Mouse (Mus musculus): ENCODE results near the gene Mcpt8.
"Not testable (repeated sequence)": the region's sequence is repeated elsewhere in the genome, so short reads cannot be mapped to it uniquely, and the experiment has no call there.

The Mcpt8 gene

DNA sequence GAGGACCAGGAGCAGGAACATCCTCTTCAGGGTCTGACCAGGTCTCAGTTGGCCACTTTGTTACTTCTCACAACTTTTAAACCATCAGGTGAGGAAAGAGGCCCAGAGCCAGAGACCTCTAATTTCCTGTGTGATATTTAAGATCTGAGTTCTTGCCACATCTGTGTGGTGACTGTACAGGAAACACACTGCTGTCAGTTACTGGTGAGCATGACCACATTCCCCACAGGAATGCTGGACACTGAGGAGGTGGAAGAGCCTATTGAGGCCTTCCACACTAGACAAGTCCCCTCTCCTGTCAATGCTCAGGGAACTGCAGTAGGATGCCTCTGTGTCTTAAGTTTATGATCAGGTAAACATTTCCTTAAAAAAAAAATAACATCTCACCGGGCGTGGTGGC lies at the start of gene Mcpt8:
Gene Mcpt8 (minus strand): TSS at position 107 of the 400 bp plus-strand sequence.
- no peak for DNase-seq (ENCODE audit: low spot score)

DNA sequence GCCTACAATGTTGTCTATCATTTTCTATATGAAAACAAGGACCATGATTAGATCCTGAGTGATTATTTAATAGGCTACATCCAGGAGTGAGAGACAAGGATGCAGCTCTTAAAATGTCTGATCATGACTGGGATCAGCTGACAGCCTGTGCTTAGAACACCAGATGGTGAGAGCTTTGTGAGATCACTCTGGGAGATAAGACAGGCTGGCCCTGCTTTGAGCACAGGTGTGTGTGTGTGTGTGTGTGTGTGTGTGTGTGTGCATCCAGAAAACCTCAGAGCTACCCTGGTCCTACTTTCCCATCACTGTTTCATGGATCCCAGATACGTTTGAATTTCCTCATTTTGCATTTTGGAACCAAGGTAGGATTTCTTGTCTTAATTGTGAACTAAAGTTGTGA lies 48.6 kb upstream of the Mcpt8 start:
- not testable (repeated sequence) for DNase-seq (ENCODE audit: low spot score)

- DNase-seq (ENCODE audit: low spot score) = not testable (repeated sequence)
Observed at GRCm38 (mm10) chr14:56132508-56132907, 47.4 kb upstream of the Mcpt8 start, which contains the start of gene Gzmd. Gzmd (minus strand) TSS chr14:56132608.

DNA sequence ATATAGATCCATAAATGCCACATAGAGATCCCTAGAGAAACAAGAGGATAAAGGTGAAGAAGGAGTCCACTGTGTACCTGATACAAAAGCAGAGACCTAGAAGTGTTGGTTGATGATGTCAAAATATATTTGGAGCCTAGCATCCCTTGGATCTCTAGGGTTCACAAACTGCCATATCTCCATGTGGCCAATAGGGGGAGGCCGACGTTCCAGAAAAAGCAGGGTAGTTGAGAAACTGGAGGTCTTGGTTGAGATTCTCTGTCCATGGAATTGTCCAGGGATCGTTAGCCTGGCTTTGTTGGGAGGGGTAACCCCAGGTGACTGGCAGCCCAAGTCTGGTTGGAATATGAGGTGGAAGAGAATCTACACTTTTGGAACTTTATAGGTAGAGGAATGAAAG lies 43.3 kb upstream of the Mcpt8 start:
- DNase-seq (ENCODE audit: low spot score) = no peak

DNA sequence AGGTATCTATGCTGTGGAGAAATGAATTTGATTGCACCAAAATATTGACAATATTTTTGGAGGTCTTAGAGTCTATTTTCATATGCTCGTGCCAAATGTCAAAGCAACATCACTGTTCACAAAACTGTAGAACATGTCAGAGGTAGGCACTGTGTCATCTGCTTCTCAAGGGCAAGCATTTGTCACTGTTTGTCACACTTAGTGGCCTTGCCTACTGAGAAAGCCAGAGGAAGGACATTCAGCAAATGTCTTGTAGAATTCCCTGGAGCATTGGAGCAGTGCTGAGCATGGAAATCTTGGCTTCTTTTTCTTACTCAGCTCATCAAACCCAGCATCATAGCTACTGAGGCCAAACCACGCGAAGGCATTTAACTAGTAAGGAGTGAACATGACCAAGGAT lies 38.4 kb upstream of the Mcpt8 start:
- DNase-seq (ENCODE audit: low spot score) = no peak

- DNase-seq (ENCODE audit: low spot score) = no peak
Observed at GRCm38 (mm10) chr14:56120525-56120924, 35.5 kb upstream of the Mcpt8 start, which contains the start of gene Gzme. Gzme (minus strand) TSS chr14:56120625.

DNA sequence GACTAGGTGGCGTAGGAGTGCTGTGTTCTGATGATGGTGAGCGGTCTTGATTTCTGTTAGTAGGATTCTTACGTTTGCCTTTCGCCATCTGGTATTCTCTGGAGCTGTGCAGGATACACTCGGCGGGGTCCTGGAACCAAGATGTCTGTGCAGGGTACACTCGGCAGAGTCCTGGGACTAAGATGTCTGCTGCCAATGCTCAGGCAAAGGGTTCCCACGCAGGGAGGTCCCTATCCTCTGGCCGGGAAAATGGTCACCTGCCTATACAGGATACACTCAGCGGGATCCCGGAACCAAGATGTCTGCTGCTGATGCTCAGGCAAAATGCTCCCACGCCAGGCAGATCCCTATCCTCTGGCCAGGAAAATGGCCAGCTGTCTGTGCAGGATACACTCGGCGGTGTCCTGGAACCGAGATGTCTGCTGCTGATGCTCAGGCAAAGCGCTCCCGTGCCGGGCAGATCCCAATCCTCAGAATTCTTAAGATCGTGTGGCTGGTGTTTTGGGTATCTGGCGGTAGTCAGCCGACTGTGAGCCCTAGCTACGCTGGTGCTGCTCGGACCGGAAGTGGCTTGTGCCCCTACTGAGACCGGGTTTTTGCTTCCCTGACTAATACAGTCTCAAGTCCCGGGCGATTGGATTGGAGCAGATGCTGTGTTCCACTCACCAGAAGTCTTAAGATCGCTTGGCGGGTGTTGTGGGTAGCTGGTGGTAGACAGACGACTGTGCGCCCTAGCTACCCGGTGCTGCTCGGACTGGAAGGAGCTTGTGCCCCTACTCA lies 30.6 kb upstream of the Mcpt8 start:
- not testable (repeated sequence) for DNase-seq (ENCODE audit: low spot score)

DNA sequence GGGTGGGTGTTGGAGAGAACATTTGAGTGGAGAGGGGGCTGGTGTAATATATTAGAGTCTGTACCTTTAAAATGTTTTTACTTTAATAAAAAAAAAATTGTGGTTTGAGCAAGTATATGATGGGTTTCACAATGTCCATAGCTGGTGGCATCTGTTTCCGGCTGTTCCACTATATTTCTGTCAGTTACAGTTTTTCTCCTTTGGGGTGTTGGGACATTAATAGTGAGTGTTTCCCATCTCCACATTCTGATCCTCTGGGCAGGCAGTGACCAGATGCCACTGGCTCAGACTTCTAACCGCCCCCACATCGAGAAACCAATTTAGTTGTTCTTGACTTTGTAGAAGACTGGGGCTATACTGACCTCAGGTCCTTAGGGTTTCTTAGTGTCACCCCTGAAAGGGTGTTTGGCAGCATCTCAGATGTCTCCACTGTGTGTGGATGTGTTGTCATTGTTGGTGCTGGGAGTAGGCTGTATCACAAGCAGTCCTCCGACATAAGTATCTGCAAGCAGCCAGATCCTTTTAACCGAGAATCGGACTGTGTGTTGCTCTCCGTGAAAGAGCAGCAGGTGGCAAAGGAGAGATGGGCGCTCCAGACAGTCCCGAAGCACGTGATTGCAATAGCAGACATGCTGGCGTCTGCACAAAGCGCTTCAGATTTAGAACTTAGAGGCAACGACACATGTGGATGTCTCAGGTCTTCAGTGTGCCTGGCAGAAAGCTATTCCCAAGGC lies 20.5 kb upstream of the Mcpt8 start:
- no peak for DNase-seq (ENCODE audit: low spot score)

DNA sequence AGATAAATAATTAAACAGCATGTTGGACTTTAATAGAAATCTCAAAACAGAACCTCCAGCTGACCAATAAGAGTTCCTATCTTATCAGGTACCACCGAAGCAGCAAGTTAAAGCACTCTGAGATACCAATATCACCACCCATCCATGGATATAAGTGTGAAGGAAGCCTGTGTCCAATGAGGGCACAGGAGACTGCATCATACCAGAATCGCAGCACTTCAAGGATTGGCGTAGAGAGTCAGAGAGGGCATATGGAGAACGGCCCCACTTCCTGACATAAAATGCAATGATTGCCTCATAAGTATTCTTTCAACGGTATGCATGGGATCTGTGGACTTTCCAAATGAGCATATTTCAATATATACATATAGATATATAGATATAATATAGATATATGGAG lies 19.9 kb upstream of the Mcpt8 start:
- no peak for DNase-seq (ENCODE audit: low spot score)

GRCm38 (mm10) chr14:56103452-56103851 lies 18.4 kb upstream of the Mcpt8 start:
- no peak for DNase-seq (ENCODE audit: low spot score)

DNA sequence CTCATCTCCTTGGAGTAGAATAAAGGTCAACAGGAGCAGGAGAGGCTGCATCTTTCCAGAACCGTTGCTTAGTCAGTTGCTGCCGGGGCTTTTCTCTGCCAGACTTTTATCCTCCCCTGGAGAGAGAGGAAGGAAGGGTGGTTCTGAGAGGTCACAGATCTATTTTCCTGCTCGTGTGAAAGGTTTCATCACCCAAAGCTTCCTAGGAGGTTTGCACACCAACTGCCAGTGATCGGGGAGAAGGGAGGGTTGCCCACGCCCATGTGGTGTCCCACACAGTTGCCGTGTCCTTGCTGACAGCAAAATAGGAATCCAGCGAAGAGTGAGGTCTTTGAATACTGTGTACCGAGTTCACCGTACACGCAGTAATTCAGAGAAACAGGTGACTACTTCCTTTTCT lies 17.3 kb upstream of the Mcpt8 start, which contains the start of gene Ctsg:
Gene Ctsg (minus strand): TSS at position 189 of the 400 bp plus-strand sequence.
- no peak for DNase-seq (ENCODE audit: low spot score)

DNA sequence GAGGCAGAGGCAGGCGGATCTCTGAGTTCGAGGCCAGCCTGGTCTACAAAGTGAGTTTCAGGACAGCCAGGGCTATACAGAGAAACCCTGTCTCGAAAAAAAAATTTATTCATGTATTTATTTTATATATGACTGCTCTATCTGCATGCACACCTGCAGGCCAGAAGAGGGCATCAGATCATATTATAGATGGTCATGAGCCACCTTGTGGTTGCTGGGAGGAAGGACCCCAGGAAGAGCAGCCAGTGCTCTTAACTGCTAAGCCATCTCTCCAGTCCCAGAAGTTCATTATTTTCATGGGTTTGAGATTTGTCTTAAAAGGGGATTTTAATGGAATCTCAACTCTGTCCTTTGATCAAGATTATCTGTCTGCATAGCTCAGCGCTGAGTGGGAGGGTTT lies 13.9 kb upstream of the Mcpt8 start:
- DNase-seq (ENCODE audit: low spot score) = no peak

DNA sequence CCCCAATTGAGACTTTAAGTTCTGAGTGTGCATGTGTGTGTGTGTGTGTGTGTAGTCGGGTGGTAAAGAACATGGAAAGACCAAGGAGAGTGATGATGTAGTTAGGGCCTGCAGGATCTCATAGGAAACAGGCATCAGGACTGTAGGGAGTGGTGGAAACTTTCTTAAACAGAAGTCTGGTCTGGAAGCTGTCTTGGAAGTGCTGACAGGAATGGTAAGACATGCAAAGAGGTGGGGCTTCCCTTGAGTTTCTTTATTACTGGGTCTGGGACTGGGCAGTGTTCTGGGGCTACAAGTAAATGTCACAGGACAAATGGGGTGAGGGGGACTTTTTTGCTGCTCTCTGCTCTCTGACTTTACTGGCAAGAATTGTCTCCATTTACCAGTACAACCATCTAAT lies 12.5 kb upstream of the Mcpt8 start:
- no peak for DNase-seq (ENCODE audit: low spot score)

DNA sequence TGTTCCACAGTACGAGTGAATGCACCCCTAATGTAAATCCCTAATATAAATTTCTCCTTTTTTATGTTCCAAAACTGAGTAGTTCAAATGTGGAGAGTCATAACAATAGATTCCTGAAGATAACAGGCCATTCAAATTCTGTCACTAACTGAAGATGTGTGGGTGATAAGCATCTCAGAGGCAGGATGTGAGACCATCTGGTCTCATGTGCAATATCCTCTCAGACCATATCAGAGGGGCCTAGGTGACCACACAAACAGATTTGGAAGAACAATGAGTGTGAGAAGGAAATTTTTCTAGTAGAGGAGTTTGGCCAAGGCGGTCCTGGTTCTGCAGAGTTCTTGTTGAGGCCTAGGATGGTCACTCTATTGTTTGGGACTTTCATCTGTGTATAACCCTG lies 8.3 kb upstream of the Mcpt8 start:
- no peak for DNase-seq (ENCODE audit: low spot score)

GRCm38 (mm10) chr14:56086711-56087110 lies 1.6 kb upstream of the Mcpt8 start:
- DNase-seq (ENCODE audit: low spot score) = no peak

DNA sequence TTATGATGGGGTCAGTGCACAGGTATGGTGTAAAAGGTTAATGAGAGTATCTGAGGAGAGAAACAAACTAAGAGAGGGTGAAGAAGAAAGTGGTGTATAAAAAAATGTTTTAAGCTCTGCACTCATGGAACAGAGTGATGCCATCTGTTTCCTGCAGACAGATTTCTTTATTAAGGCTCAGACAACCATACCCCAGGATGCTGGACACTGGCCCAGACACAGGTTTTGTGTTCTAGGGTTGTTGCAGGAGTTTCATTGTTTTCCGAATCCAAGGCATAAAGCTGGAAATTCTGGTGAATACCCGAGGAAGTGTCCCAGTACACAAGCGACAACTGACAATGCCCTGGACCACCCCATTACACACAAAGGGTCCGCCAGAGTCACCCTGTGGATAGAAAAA lies 3.1 kb downstream of the Mcpt8 start:
- no peak for DNase-seq (ENCODE audit: low spot score)

DNA sequence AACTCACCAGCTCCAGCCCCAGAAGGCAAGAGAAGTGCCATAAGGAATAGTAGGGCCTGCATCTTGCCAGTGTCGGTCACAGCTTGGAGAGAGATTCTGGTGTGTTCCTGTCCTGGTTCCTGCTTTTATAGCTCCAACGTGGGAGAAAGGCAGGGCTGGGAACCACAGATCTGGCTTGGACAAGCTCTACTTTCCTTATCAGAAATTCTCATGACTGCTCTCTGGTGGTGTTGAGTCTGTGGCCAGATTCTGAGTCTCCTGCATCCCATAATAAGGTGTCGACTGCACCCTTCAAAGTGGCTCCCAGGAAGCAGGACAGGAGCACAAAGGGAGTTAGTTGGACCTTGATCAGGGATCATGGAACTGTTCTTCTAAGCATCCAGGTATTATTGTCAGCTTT lies 22.9 kb downstream of the Mcpt8 start, which contains the start of gene Mcpt4:
Gene Mcpt4 (minus strand): TSS at position 101 of the 400 bp plus-strand sequence.
- DNase-seq (ENCODE audit: low spot score) = not testable (repeated sequence)

- DNase-seq (ENCODE audit: low spot score) = no peak
Observed at GRCm38 (mm10) chr14:56057722-56058121, 27.4 kb downstream of the Mcpt8 start.

DNA sequence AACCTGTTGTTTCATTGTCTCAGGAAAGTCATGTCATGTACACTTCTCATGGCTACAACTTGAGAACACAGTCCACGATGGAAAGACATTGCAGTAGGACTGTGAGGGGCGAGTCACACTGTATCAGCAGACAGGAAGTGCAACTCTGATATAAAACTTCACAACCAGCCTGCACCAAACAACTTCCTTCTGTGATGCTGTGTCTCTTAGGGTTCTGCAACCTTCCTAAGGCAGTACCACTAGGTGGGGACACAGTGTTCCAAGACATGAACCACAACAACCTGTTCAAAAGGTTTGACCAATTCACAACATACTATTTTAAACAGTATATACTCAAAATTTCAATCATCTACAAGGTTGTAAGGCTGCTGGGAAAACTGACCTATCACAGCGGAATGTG lies 29.7 kb downstream of the Mcpt8 start:
- no peak for DNase-seq (ENCODE audit: low spot score)

GRCm38 (mm10) chr14:56041792-56042191 lies 43.3 kb downstream of the Mcpt8 start, which contains the start of gene Mcpt2:
Mcpt2 (plus strand) TSS chr14:56042041.
- not testable (repeated sequence) for DNase-seq (ENCODE audit: low spot score)

DNA sequence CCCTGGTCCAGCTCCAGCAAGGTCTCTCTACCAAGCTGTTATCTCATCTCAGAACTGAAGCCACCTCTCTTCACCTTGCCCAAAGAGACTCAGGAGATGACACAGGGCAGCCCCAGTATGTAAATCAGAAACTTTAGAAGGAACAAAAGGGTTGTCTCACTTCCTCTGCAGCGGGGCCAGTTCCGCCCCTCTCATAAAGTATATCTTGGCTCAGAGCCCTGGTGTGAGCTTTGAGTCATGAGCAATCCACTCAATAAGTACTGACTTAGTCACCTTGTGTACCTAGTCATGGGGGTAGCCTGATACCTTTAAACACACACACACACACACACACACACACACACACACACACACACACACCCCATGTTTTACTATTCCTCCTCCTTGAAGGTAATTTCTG lies 50.6 kb downstream of the Mcpt8 start:
- no peak for DNase-seq (ENCODE audit: low spot score)
